Mouse (Mus musculus) E14TG2a.4 (cell line): ENCODE data around the gene Cox10.

ENCODE experiments used
- H3K27me3 ChIP-seq: 2 replicates; pipeline ENCODE4 v1.6.1; 2014; ENCODE audit warnings: low read length, control low read depth; ENCODE audit not compliant: insufficient read depth
- H3K36me3 ChIP-seq: 2 replicates; pipeline ENCODE4 v1.6.1; 2014; ENCODE audit warnings: low read length, control low read depth; ENCODE audit not compliant: insufficient read depth
- H3K4me1 ChIP-seq: replicated peaks from 2 replicates; pipeline ENCODE4 v1.6.1; 2014; ENCODE audit warnings: low read depth, low read length, control low read depth
- H3K4me3 ChIP-seq: replicated peaks from 2 replicates; pipeline ENCODE4 v1.5.1; 2014; ENCODE audit warnings: mild to moderate bottlenecking, low read length
- H3K9me3 ChIP-seq: 2 replicates; pipeline ENCODE4 v1.6.1; 2014; ENCODE audit warnings: low read length, control low read depth
- CTCF ChIP-seq: conservative IDR thresholded peaks from 2 replicates; pipeline ENCODE4 v1.5.1; 2014; ENCODE audit warnings: low read length
- NANOG ChIP-seq: IDR thresholded peaks from 2 replicates; pipeline ENCODE4 v1.6.1; 2014; ENCODE audit warnings: borderline replicate concordance, low read length, mixed read lengths
- POU5F1 ChIP-seq: IDR thresholded peaks from 2 replicates; pipeline ENCODE4 v1.6.1; 2014; ENCODE audit warnings: low read length, borderline replicate concordance

The Cox10 gene

GRCm38 (mm10) chr11:64022403-64023047 lies 56.7 kb downstream of the Cox10 start:
- no peak overlapping the region for H3K4me3 ChIP-seq
- peaks cover 16% of the 10 kb centered on the region for H3K4me1 ChIP-seq
- H3K36me3 ChIP-seq: peaks cover 7% of the 10 kb centered on the region; the same call in 1 of the 2 replicates
- H3K9me3 ChIP-seq: no peaks in the 10 kb centered on the region
- TF ChIP-seq NANOG (no peak), POU5F1 (no peak), CTCF (no peak)
- no peaks in the 10 kb centered on the region for H3K27me3 ChIP-seq

GRCm38 (mm10) chr11:64019235-64019634 lies 60.0 kb downstream of the Cox10 start:
- no peak overlapping the region for H3K4me3 ChIP-seq
- peaks cover 7% of the 10 kb centered on the region; the same call in 1 of the 2 replicates for H3K36me3 ChIP-seq
- TF ChIP-seq CTCF: no peak
- no peak for TF ChIP-seq POU5F1
- no peak for TF ChIP-seq NANOG
- H3K27me3 ChIP-seq: no peaks in the 10 kb centered on the region
- H3K4me1 ChIP-seq: peaks cover 20% of the 10 kb centered on the region
- no peaks in the 10 kb centered on the region for H3K9me3 ChIP-seq

- H3K9me3 ChIP-seq: no peaks in the 10 kb centered on the region
These were observed 61.1 kb downstream of the Cox10 start for GRCm38 (mm10) chr11:64018165-64018564.

GRCm38 (mm10) chr11:64015309-64015708 lies 64.0 kb downstream of the Cox10 start:
- Histone ChIP-seq H3K36me3 (no peaks in the 10 kb centered on the region; the same call in 1 of the 2 replicates), H3K27me3 (no peaks in the 10 kb centered on the region), H3K4me1 (peaks cover 35% of the 10 kb centered on the region), H3K4me3 (no peak overlapping the region), H3K9me3 (no peaks in the 10 kb centered on the region)
- TF ChIP-seq POU5F1 (no peak), NANOG (no peak), CTCF (no peak)

More at GRCm38 (mm10) chr11:64018165-64018564, 61.1 kb downstream of the Cox10 start:
- Histone ChIP-seq H3K36me3 (no peaks in the 10 kb centered on the region; the same call in 1 of the 2 replicates), H3K27me3 (no peaks in the 10 kb centered on the region), H3K4me3 (no peak overlapping the region), H3K4me1 (peaks cover 20% of the 10 kb centered on the region)
- TF ChIP-seq NANOG (peak; percentile 15; the same call in 1 of the 2 replicates), POU5F1 (no peak)

- Histone ChIP-seq H3K27me3 (no peaks in the 10 kb centered on the region), H3K4me3 (no peak overlapping the region), H3K4me1 (peaks cover 29% of the 10 kb centered on the region), H3K9me3 (no peaks in the 10 kb centered on the region), H3K36me3 (no peaks in the 10 kb centered on the region)
- TF ChIP-seq CTCF (no peak), NANOG (no peak), POU5F1 (no peak)
These were observed 68.4 kb downstream of the Cox10 start for GRCm38 (mm10) chr11:64010724-64011496.

GRCm38 (mm10) chr11:64004152-64004551 lies 75.1 kb downstream of the Cox10 start:
- Histone ChIP-seq H3K36me3 (0 out of 2 replicates have a peak, but pooled peaks cover 3% of the 10 kb centered on the region), H3K4me1 (peaks cover 44% of the 10 kb centered on the region), H3K4me3 (no peak overlapping the region), H3K27me3 (no peaks in the 10 kb centered on the region), H3K9me3 (no peaks in the 10 kb centered on the region)
- TF ChIP-seq CTCF (no peak), NANOG (no peak), POU5F1 (no peak)

- H3K27me3 ChIP-seq: no peaks in the 10 kb centered on the region
- no peaks in the 10 kb centered on the region for H3K9me3 ChIP-seq
- no peak for TF ChIP-seq CTCF
- TF ChIP-seq POU5F1: no peak
- TF ChIP-seq NANOG: no peak
- peaks cover 44% of the 10 kb centered on the region for H3K4me1 ChIP-seq
- H3K36me3 ChIP-seq: 0 out of 2 replicates have a peak, but pooled peaks cover 3% of the 10 kb centered on the region
- no peak overlapping the region for H3K4me3 ChIP-seq
These were observed 75.8 kb downstream of the Cox10 start for GRCm38 (mm10) chr11:64003484-64003883.

GRCm38 (mm10) chr11:64002629-64003028 lies 76.6 kb downstream of the Cox10 start:
- TF ChIP-seq POU5F1 (no peak), NANOG (no peak), CTCF (no peak)
- Histone ChIP-seq H3K4me1 (peaks cover 44% of the 10 kb centered on the region), H3K4me3 (no peak overlapping the region), H3K9me3 (no peaks in the 10 kb centered on the region), H3K36me3 (peaks cover 6% of the 10 kb centered on the region), H3K27me3 (no peaks in the 10 kb centered on the region)
